Comparison of ENCODE assay signal across 11 mouse cellular contexts in genomic region chr4:148464869-148465268, GRCm38 (mm10). TPM values are rescaled to one million over a fixed set of nuclear protein-coding genes. Genes with fewer than 3 reads are reported as not detected.
"Had no signal": no experiment of that assay in that cellular context is flagged by ENCODE, and none has a peak within 500 bp of the region (broad histone marks: within the 10 kb centered on the region; RNA-seq: fewer than 3 reads in every experiment).

No protein-coding gene starts in this region.

- DNase-seq: kidney, adult 8-10 months; kidney, postnatal 10 days; kidney, postnatal 4 days; left cerebral cortex, postnatal 4 days; liver, postnatal 0 days; lung, embryonic 14.5 days; midbrain, embryonic 14.5 days; retina, postnatal 1 day; right cerebral cortex, postnatal 4 days; thymus, adult 2 months had no signal

RNA-seq across cellular contexts. Expression of gene Angptl7, which starts 35.4 kb away (rescaled TPM):
- total RNA-seq: megakaryocyte-erythroid progenitor cell, adult 5-6 weeks had no signal
